Mouse (Mus musculus): ENCODE data around the gene Ppp1r16b. TPM values are rescaled to one million over a fixed set of nuclear protein-coding genes. Genes with fewer than 3 reads are reported as not detected.

Ppp1r16b gene
- polyA plus RNA-seq, 1 experiment: 3.7 TPM

DNA sequence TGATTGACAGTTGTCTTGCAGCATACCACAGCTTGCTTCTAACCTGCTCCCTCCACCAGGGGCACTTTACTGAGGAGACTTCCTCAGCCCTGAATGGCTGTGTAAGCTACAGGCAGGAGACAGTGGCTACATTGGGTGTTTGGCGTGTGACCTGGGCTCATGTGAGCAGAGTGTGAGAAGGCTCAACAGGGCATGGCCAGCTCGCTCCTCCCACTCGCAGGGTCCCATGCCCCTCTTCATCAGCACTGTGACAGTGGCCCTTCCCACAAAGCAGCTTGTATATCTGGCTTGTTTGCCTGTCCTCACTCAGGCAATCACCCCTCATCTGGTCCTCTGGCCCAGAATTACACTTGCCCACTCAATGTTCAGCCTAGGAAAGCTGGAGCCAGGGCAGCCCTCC, 73.9 kb downstream of the Ppp1r16b start:
- no peaks in the 10 kb centered on the region for H3K4me1 ChIP-seq (ENCODE audit: control insufficient read depth, insufficient read depth, low read length)
- no peak overlapping the region for H3K9ac ChIP-seq (ENCODE audit: low read depth, poor library complexity, severe bottlenecking)
- no peak overlapping the region for H3K27ac ChIP-seq (ENCODE audit: insufficient read depth, low read length)
- no peaks in the 10 kb centered on the region for H3K27me3 ChIP-seq (ENCODE audit: control insufficient read depth, insufficient read depth, low read length, poor library complexity, severe bottlenecking)
- H3K36me3 ChIP-seq (ENCODE audit: control insufficient read depth, insufficient read depth, low read length, poor library complexity, severe bottlenecking): no peaks in the 10 kb centered on the region
- H3K9me3 ChIP-seq (replicated peaks; ENCODE audit: control insufficient read depth, insufficient read depth, low read length, poor library complexity, severe bottlenecking): no peaks in the 10 kb centered on the region
- TF ChIP-seq CTCF (IDR thresholded peaks at IDR 0.05; ENCODE audit: low read depth, low read length) (no peak), POLR2A (IDR thresholded peaks at IDR 0.05; ENCODE audit: insufficient read depth, low read length) (no peak), EP300 (IDR thresholded peaks at IDR 0.05; ENCODE audit: insufficient read depth, low read depth, low read length) (no peak)
- H3K4me3 ChIP-seq (ENCODE audit: low read depth, low read length): no peak overlapping the region

DNA sequence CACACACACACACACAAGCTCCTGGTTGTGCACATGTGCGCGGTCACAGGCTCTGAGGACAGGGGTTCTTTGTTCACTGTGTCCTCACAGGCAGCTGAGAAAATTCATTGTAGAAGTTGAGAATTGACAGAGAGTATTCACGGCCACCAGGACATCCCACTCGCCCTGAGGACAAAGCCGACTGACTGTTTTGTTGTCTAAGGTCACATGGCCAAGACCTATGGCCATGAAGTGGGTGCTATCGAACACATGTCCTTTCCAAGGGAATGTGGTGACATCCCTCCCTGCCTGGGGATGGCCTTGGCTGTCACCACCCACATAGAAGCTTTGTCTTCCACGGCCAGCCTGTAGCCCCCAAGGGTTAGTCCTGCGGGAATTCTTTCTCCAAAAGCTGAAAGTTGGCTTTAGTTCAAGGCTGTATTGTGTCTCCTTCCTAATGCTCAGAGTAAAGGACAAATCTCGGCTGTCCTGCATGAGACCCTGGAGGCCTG, 75.9 kb downstream of the Ppp1r16b start:
- Histone ChIP-seq H3K27ac (ENCODE audit: insufficient read depth, low read length) (no peak overlapping the region), H3K4me1 (ENCODE audit: control insufficient read depth, insufficient read depth, low read length) (no peaks in the 10 kb centered on the region), H3K9me3 (replicated peaks; ENCODE audit: control insufficient read depth, insufficient read depth, low read length, poor library complexity, severe bottlenecking) (no peaks in the 10 kb centered on the region), H3K27me3 (ENCODE audit: control insufficient read depth, insufficient read depth, low read length, poor library complexity, severe bottlenecking) (no peaks in the 10 kb centered on the region), H3K9ac (ENCODE audit: low read depth, poor library complexity, severe bottlenecking) (no peak overlapping the region), H3K36me3 (ENCODE audit: control insufficient read depth, insufficient read depth, low read length, poor library complexity, severe bottlenecking) (no peaks in the 10 kb centered on the region), H3K4me3 (ENCODE audit: low read depth, low read length) (no peak overlapping the region)
- TF ChIP-seq CTCF (IDR thresholded peaks at IDR 0.05; ENCODE audit: low read depth, low read length) (no peak), EP300 (IDR thresholded peaks at IDR 0.05; ENCODE audit: insufficient read depth, low read depth, low read length) (no peak), POLR2A (IDR thresholded peaks at IDR 0.05; ENCODE audit: insufficient read depth, low read length) (no peak)

DNA sequence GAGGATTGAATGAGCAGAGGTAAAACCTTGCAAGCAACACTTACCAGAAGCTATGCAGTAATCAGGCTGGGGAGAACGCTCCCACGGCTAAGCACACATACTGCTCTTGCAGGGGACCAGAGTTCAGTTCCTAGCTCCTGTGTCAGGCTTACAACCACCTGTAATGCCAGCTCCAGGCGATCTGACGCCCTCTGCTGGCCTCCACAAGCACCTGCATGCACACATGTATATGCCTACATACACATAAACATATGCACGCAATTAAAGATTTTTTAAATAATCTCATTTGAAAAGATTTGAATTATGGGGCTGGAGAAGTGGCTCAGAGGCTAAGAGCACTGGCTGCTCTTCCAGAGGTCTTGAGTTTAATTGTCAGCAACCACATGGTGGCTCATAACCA, 77.2 kb downstream of the Ppp1r16b start:
- no peak overlapping the region for H3K9ac ChIP-seq (ENCODE audit: low read depth, poor library complexity, severe bottlenecking)
- no peaks in the 10 kb centered on the region for H3K4me1 ChIP-seq (ENCODE audit: control insufficient read depth, insufficient read depth, low read length)
- H3K4me3 ChIP-seq (ENCODE audit: low read depth, low read length): no peak overlapping the region
- TF ChIP-seq CTCF (IDR thresholded peaks at IDR 0.05; ENCODE audit: low read depth, low read length): peak; percentile 20
- TF ChIP-seq POLR2A (IDR thresholded peaks at IDR 0.05; ENCODE audit: insufficient read depth, low read length): no peak
- TF ChIP-seq EP300 (IDR thresholded peaks at IDR 0.05; ENCODE audit: insufficient read depth, low read depth, low read length): no peak
- no peaks in the 10 kb centered on the region for H3K9me3 ChIP-seq (replicated peaks; ENCODE audit: control insufficient read depth, insufficient read depth, low read length, poor library complexity, severe bottlenecking)
- no peaks in the 10 kb centered on the region for H3K36me3 ChIP-seq (ENCODE audit: control insufficient read depth, insufficient read depth, low read length, poor library complexity, severe bottlenecking)
- H3K27ac ChIP-seq (ENCODE audit: insufficient read depth, low read length): no peak overlapping the region
- H3K27me3 ChIP-seq (ENCODE audit: control insufficient read depth, insufficient read depth, low read length, poor library complexity, severe bottlenecking): no peaks in the 10 kb centered on the region

DNA sequence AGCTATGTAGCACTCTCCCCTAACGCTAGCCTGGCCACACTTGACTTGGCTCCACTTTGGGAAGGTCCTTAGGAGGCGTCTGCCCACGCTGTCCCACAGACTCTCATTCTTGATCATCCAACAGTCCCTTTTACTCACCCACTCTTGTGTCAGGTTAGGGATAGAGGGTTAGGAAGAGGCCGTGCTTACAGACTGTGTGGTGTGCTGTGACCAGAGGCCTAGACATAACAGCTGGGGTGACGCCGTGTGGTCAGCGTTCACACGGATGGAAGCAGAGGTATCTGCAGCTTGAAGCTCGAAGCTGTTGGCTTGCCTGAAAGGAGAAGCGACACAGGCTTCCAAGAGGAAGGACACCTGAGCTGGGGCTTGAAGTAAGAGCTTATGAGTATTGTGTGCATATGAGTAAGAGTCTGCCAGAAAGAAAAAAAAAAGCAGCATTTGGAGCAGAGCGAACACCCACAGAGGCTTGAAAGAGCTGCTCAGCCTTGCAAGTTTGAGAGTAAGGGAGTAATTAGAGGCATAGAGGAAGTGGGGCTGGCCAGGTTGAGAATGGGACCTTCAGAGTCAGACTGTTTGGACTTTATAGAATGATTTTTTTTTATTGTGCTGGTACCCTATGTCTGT, 78.4 kb downstream of the Ppp1r16b start:
- no peak overlapping the region for H3K9ac ChIP-seq (ENCODE audit: low read depth, poor library complexity, severe bottlenecking)
- no peak overlapping the region for H3K4me3 ChIP-seq (ENCODE audit: low read depth, low read length)
- H3K27ac ChIP-seq (ENCODE audit: insufficient read depth, low read length): no peak overlapping the region
- TF ChIP-seq CTCF (IDR thresholded peaks at IDR 0.05; ENCODE audit: low read depth, low read length) (no peak), EP300 (IDR thresholded peaks at IDR 0.05; ENCODE audit: insufficient read depth, low read depth, low read length) (no peak), POLR2A (IDR thresholded peaks at IDR 0.05; ENCODE audit: insufficient read depth, low read length) (no peak)
- H3K9me3 ChIP-seq (replicated peaks; ENCODE audit: control insufficient read depth, insufficient read depth, low read length, poor library complexity, severe bottlenecking): no peaks in the 10 kb centered on the region
- no peaks in the 10 kb centered on the region for H3K27me3 ChIP-seq (ENCODE audit: control insufficient read depth, insufficient read depth, low read length, poor library complexity, severe bottlenecking)
- H3K4me1 ChIP-seq (ENCODE audit: control insufficient read depth, insufficient read depth, low read length): no peaks in the 10 kb centered on the region
- H3K36me3 ChIP-seq (ENCODE audit: control insufficient read depth, insufficient read depth, low read length, poor library complexity, severe bottlenecking): no peaks in the 10 kb centered on the region

DNA sequence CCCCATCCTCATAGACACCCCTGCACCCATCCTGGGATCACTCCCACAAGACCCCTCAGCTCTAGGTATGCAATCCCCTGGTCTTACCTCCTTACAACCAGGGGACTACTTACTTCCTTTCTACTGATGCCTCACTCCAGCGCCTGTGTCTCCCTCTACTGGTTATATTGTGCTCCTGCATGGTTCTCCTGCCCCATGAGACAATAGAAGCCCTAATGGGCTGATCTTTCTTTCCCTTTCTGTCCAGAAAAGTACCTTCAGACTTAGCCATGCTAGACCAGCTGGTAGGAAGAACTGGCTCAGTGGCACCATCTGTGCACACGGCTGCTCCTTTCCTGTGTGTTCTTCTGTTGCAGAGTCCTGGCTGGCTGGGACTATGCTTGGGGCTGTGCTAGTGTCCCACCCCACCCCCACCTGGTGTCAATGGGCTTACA, 79.9 kb downstream of the Ppp1r16b start:
- Histone ChIP-seq H3K27me3 (ENCODE audit: control insufficient read depth, insufficient read depth, low read length, poor library complexity, severe bottlenecking) (no peaks in the 10 kb centered on the region), H3K9me3 (replicated peaks; ENCODE audit: control insufficient read depth, insufficient read depth, low read length, poor library complexity, severe bottlenecking) (no peaks in the 10 kb centered on the region), H3K4me1 (ENCODE audit: control insufficient read depth, insufficient read depth, low read length) (no peaks in the 10 kb centered on the region), H3K27ac (ENCODE audit: insufficient read depth, low read length) (no peak overlapping the region), H3K36me3 (ENCODE audit: control insufficient read depth, insufficient read depth, low read length, poor library complexity, severe bottlenecking) (no peaks in the 10 kb centered on the region), H3K4me3 (ENCODE audit: low read depth, low read length) (no peak overlapping the region), H3K9ac (ENCODE audit: low read depth, poor library complexity, severe bottlenecking) (no peak overlapping the region)
- TF ChIP-seq EP300 (IDR thresholded peaks at IDR 0.05; ENCODE audit: insufficient read depth, low read depth, low read length): no peak
- TF ChIP-seq CTCF (IDR thresholded peaks at IDR 0.05; ENCODE audit: low read depth, low read length): peak; percentile 4

DNA sequence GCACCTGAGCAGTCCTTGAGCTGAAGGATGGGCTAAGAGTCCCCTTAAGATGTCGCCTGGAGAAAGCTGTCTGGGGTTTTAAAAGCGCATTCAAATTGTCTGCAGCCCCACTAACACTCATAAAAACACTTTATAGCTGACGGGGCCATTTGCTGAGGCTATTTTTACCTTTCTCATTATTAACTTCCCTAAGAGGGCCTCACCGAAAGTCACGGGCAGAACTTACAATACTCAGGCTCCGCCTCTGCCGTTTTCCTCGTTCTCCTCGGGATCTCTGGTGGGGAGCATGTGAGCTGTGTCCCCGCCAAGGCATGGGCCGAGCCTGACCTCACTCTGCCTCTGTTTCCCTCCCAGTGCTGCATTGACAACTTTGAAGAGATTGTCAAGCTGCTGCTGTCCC, 81.0 kb downstream of the Ppp1r16b start:
- H3K27me3 ChIP-seq (ENCODE audit: control insufficient read depth, insufficient read depth, low read length, poor library complexity, severe bottlenecking): no peaks in the 10 kb centered on the region
- TF ChIP-seq CTCF (IDR thresholded peaks at IDR 0.05; ENCODE audit: low read depth, low read length): no peak
- no peak for TF ChIP-seq POLR2A (IDR thresholded peaks at IDR 0.05; ENCODE audit: insufficient read depth, low read length)
- no peak for TF ChIP-seq EP300 (IDR thresholded peaks at IDR 0.05; ENCODE audit: insufficient read depth, low read depth, low read length)
- H3K9me3 ChIP-seq (replicated peaks; ENCODE audit: control insufficient read depth, insufficient read depth, low read length, poor library complexity, severe bottlenecking): no peaks in the 10 kb centered on the region
- no peaks in the 10 kb centered on the region for H3K36me3 ChIP-seq (ENCODE audit: control insufficient read depth, insufficient read depth, low read length, poor library complexity, severe bottlenecking)
- H3K9ac ChIP-seq (ENCODE audit: low read depth, poor library complexity, severe bottlenecking): no peak overlapping the region
- H3K4me1 ChIP-seq (ENCODE audit: control insufficient read depth, insufficient read depth, low read length): no peaks in the 10 kb centered on the region
- H3K4me3 ChIP-seq (ENCODE audit: low read depth, low read length): no peak overlapping the region
- H3K27ac ChIP-seq (ENCODE audit: insufficient read depth, low read length): no peak overlapping the region

Measured in ES-Bruce4 (cell line).